Mouse (Mus musculus) erythroblast, embryonic 14.5 days (primary cell): Measurements from ENCODE around the gene Frmd6.

Experiments used
- GATA1 ChIP-seq: IDR thresholded peaks from 2 replicates; pipeline ENCODE4 v1.6.1; 2012; ENCODE audit warnings: low read length, inconsistent platforms, mixed read lengths
- TAL1 ChIP-seq: IDR thresholded peaks from 3 replicates; pipeline ENCODE4 v1.6.1; 2012; ENCODE audit warnings: low read length, inconsistent platforms, mixed read lengths

DNA sequence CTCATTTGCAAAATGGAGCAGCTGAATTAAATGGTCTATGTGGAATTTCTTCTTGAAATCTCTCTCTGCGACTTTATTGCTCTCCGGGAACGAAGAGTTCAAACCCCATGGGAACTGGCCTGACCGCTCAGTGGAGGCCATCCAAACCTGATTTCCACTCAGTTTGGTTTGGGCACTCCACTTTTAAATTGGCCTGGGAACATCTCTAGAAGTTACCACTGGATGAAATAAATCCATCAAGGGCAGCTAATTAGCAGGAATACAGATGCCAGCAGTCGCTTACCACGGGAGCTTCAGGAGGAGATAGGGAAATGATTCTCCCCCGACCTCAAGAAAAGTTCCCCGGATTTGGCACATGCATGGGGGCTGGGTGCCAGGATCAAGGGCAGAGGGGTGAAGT, 26.8 kb upstream of the Frmd6 start:
- TF ChIP-seq GATA1 (no peak), TAL1 (no peak)
